Mouse (Mus musculus): ENCODE measurements around the gene Mvb12a. TPM values are rescaled to one million over a fixed set of nuclear protein-coding genes. Genes with fewer than 3 reads are reported as not detected.
"Not testable (repeated sequence)": the region's sequence is repeated elsewhere in the genome, so short reads cannot be mapped to it uniquely, and the experiment has no call there.

The Mvb12a gene
- 10 to 100 TPM; 37.8 to 43.0 TPM for total RNA-seq (2021)

- intact Hi-C loops (cut with DNase I): loop anchor here (5.0 kb wide), 1 partner anchor 80 kb away; the partner anchor contains the start of genes Abhd8 and Mrpl34
- peak; percentile 95 to 97 for DNase-seq (ENCODE audit: low spot score in 2 of 2)
These were observed at the start of gene Mvb12a for GRCm38 (mm10) chr8:71542632-71543343. Mvb12a (plus strand) TSS chr8:71542922.

DNA sequence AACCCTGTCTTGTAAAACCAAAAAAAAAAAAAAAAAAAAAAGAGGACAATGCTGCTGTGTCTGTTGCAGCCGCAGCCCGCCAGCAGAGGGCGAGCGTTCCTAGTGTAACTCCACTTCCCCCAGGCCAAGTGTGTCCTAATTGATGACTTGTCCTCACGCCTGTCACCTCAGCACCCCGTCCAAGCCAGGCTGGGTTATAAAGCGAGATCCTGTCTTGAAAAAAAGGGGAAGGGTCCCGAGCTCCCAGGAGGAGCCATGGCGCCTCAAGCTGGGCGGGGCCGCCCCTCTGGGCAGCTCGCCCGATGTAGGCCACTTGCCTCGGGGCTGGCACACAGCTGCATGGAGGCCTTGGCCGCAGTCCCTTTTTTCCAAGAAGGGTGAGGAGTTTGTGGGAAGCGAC lies 47.7 kb upstream of the Mvb12a start:
- intact Hi-C loops (cut with DNase I): loop anchor here (2.0 to 5.0 kb wide), 2 partner anchors 26 to 37 kb away; no protein-coding TSS in a partner anchor
- peak; percentile 70 to 75 for DNase-seq (ENCODE audit: low spot score in 2 of 2)

DNA sequence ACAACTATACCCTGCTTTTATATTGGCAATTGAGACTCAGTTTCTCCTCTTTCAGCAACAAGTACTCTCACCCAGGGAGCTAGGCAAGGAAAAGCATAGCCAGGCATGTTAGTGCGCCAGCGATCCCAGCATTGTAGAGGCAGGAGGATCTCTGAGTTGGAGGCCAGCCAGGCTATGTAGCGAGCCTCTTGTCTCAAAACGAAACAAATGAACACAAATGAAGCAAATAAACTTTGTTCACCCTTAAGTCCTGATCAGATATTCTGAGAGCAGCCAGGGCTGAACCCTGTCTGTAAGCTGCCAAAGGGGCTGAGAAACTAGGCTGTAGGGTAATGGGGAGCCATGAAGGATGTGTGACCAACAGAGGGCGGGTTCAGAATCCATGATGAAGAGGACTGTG lies 46.9 kb upstream of the Mvb12a start:
- DNase-seq (ENCODE audit: low spot score in 2 of 2): no peak
- intact Hi-C loops (cut with DNase I): loop anchor here (2.0 to 5.0 kb wide), 2 partner anchors 25 to 36 kb away; no protein-coding TSS in a partner anchor

GRCm38 (mm10) chr8:71496481-71496880 lies 46.2 kb upstream of the Mvb12a start:
- intact Hi-C loops (cut with DNase I): loop anchor here (5.0 kb wide), 1 partner anchor 36 kb away; no protein-coding TSS in a partner anchor
- peak in 1 of 2 experiments; percentile 37 for DNase-seq (ENCODE audit: low spot score in 2 of 2)

- intact Hi-C loops (cut with DNase I): loop anchor here (5.0 kb wide), 1 partner anchor 35 kb away; no protein-coding TSS in a partner anchor
- no peak for DNase-seq (ENCODE audit: low spot score in 2 of 2)
These were observed 45.6 kb upstream of the Mvb12a start for GRCm38 (mm10) chr8:71497077-71497645.

DNA sequence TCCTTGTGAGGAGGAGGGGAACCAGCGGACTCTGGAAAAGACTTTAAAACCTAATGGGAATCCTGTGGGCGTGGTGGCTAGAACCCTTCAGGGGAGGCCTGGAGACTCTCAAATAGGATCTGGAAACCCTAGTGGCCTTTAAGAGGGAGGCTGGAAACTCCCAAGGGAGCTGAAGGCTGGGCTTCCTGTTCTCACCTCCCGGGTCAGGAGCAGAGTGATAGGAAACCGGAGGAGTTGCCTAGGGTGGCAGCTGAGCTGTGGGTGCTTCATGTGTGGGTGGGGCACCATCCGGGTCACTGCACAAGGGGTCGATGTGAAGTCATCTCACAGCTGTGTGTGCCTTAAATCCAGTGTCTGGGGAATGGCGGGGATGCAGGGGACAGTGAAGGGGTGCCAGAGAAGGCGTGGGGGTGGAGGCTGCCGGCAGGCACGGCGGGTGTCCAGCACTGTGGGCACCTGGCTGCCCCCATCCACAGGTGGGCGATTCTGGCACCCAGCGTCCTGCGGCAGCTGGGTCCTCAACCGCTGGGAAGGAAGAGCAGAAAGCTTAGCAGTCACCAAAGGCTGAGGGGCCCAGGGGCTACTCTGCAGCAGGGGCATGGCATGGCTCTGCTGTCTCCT lies 44.7 kb upstream of the Mvb12a start:
- no peak for DNase-seq (ENCODE audit: low spot score in 2 of 2)
- intact Hi-C loops (cut with DNase I): loop anchor here (5.0 kb wide), 1 partner anchor 34 kb away; no protein-coding TSS in a partner anchor

DNA sequence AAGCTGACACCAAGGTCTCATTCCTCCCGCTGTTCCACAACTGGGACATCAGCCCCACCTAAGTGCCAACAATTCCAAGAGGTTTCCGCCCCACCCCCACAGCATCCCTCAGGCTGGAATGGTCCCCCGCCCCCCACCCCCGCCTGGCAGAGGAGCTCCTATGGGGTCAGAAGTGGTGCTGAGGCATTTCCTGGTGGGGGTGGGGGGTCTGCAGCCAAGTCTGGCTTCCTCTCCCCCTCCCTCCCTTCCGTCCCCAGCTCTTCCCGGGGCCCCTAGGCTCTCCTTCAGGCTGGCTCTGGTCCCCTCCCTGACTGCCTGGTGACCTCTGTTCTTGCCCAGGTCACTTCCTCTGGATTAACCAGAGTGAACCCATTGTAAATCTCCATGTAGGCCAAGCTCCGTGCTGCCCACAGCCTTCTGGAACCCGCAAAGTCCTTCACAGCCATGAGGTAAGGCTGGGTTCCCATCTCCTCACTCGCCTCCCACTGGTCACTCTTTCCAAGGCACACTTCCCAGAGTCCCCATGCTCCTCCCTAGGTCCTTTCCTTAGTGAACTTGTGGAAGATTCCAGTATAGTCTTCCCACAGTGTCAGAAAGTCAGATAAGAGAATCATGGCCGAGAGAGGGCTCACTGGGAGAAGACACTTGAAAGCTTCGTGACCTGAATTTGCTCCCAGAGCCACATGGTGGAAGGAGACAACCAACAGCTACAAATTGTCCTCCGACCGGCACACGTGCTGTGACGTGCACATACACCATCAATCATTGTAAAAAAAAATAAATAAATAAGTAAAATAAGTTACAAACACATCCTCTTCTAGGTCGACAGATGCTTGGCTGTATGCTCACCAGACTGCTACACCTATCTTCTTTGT lies 43.7 kb upstream of the Mvb12a start:
- intact Hi-C loops (cut with DNase I): loop anchor here (5.0 kb wide), 1 partner anchor 33 kb away; no protein-coding TSS in a partner anchor
- no peak for DNase-seq (ENCODE audit: low spot score in 2 of 2)

GRCm38 (mm10) chr8:71504349-71504748 lies 38.4 kb upstream of the Mvb12a start:
- no peak for DNase-seq (ENCODE audit: low spot score in 2 of 2)
- intact Hi-C loops (cut with DNase I): no loop called here

DNA sequence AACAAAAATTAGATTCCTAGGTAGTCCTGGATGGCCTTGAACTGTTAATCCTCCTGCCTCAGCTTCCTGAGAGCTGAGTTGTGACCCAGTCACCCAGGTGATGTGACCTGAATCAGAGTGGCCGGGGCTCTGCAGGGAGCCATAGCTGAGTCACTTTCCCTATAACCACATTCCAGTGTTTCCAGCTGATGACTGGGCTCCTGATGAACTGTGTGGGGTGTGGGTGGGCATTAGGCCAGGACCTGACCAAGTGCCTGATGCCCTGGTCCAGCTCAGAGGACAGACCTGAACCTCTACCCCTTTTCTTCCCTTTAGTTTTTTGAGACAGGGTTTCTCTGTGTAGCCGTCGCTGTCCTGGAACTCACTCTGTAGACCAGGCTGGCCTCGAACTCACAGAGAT lies 37.4 kb upstream of the Mvb12a start:
- no peak for DNase-seq (ENCODE audit: low spot score in 2 of 2)
- intact Hi-C loops (cut with DNase I): no loop called here

DNA sequence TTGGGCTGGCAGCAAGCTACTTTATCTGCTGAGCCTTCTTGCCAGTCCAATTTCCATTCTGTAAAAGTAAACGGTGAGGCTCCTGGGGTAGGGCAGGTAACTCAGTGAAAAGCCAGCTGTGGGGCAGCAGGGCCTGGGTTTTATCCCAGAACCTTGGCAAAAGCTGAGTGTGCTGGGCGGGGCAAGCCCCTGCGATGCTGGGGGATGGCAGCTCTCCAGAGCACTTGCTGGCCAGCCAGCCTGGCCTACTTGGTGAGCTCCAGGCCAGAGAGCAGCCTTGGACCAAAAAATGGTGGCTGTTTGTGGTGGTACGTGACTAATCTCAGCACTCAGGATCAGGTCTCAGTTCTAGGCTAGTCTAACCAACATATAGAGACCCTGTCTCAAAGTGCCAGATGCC lies 36.7 kb upstream of the Mvb12a start:
- no peak for DNase-seq (ENCODE audit: low spot score in 2 of 2)

GRCm38 (mm10) chr8:71507589-71508104 lies 35.1 kb upstream of the Mvb12a start:
- intact Hi-C loops (cut with DNase I): loop anchor here (1.0 kb wide), 1 partner anchor 19 kb away; the partner anchor contains the start of gene Gtpbp3
- DNase-seq (ENCODE audit: low spot score in 2 of 2): peak; percentile 80 to 86

More for the DNA sequence above, 36.7 kb upstream of the Mvb12a start:
- intact Hi-C loops (cut with DNase I): no loop called here

DNA sequence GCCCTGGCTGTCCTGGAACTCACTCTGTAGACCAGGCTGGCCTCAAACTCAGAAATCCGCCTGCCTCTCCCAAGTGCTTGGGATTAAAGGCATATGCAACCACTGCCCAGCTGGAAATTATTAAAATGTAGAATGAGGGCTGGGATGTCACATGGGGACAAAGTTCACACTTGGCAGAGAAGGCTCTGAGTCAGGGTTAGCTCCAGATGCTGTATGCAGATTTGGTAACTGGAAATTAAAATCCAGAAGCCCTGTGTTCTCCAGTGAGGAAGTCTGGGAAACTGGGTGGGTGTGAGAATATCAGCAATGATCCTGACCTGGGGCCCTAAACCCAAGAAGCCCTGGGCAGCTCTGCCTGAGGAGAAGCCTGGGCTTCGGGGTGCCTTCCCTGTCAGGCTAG lies 33.4 kb upstream of the Mvb12a start:
- intact Hi-C loops (cut with DNase I): no loop called here
- DNase-seq (ENCODE audit: low spot score in 2 of 2): no peak

DNA sequence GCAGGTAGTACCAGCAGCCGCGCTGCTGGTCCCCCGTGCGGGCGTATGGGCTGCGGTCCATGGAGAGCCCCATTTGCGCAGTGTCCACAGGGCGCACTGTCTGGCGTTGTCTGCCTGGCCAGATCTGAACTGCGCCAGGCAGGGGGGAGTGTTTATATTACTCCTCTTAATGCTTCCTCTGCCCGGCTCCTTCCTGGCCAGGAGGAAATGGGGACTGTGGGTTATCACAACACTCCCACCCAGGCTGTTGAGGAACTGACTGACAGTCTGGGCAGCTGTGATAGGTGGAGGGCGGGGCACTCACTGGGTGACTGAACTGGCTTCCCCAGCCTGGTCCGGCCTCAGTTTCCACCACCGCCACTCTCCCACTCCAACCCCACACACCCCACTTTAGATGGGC lies 31.1 kb upstream of the Mvb12a start, which contains the start of gene Plvap:
Plvap (minus strand) TSS at position 109 of the 400 bp plus-strand sequence.
- no peak for DNase-seq (ENCODE audit: low spot score in 2 of 2)

DNA sequence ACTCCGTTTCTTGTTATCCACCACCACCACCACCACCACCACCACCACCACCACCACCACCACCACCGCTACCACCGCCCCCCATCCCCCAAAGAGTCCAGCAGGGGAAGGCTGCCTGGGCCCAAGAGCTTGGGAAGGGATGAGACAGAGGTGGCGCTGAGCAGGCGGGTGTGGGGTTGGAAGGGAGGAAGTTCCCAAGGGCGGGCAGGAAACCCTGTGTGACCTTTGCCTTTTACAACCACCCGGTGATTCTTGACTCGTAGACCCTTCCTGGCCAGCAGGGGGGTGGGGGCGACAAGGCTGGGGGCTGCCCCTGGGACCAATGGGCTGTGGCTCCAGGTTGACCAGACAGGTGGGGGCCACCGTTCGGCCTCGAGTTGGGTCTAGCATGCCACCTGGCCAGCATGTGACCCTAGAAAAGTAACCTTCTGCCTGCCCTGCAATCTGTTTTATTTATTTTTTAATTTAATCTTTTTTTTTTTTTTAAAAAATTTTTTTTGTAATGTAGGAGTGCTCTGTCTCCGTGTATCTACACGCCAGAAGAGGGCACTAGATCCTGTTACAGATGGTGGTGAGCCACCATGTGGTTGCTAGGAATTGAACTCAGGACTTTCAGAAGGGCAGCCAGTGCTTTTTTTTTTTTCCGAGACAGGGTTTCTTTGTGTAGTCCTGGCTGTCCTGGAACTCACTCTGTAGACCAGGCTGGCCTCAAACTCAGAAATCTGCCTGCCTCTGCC lies 29.5 kb upstream of the Mvb12a start:
- intact Hi-C loops (cut with DNase I): no loop called here
- DNase-seq (ENCODE audit: low spot score in 2 of 2): no peak

More for the DNA sequence above, 31.1 kb upstream of the Mvb12a start, which contains the start of gene Plvap:
- intact Hi-C loops (cut with DNase I): no loop called here

- DNase-seq (ENCODE audit: low spot score in 2 of 2): no peak
- intact Hi-C loops (cut with DNase I): no loop called here
These were observed 27.7 kb upstream of the Mvb12a start for GRCm38 (mm10) chr8:71515043-71515442.

GRCm38 (mm10) chr8:71516786-71517185 lies 25.9 kb upstream of the Mvb12a start:
- no peak for DNase-seq (ENCODE audit: low spot score in 2 of 2)
- intact Hi-C loops (cut with DNase I): no loop called here

- DNase-seq (ENCODE audit: low spot score in 2 of 2); intact Hi-C loops (cut with DNase I): not testable (repeated sequence)
These were observed 23.5 kb upstream of the Mvb12a start for GRCm38 (mm10) chr8:71519037-71519825.

All from left cerebral cortex, postnatal 36 days (tissue).